30 mouse cellular contexts compared by ENCODE assay signal in genomic region chr4:94533205-94533604, GRCm38 (mm10). TPM values are rescaled to one million over a fixed set of nuclear protein-coding genes. Genes with fewer than 3 reads are reported as not detected.
"Had no signal": no experiment of that assay in that cellular context is flagged by ENCODE, and none has a peak within 500 bp of the region (broad histone marks: within the 10 kb centered on the region; RNA-seq: fewer than 3 reads in every experiment).

No protein-coding gene starts in this region.

- H3K4me1 ChIP-seq: limb, embryonic 10.5 days; limb, embryonic 13.5 days; liver, embryonic 13.5 days; midbrain, embryonic 10.5 days; midbrain, embryonic 13.5 days; neural tube, embryonic 13.5 days; stomach, embryonic 15.5 days had no signal

- H3K27ac ChIP-seq: kidney, postnatal 0 days; layer of hippocampus, adult 2 months; limb, embryonic 10.5 days; limb, embryonic 13.5 days; liver, embryonic 13.5 days; midbrain, embryonic 10.5 days; midbrain, embryonic 13.5 days; neural tube, embryonic 13.5 days; stomach, embryonic 15.5 days had no signal

- DNase-seq: kidney, adult 9 months; kidney, postnatal 25 days; layer of hippocampus, adult 9-11 months; liver, embryonic 13.5 days; lung, adult 2 months; lung, postnatal 36 days; retina, postnatal 1 day; right cerebral cortex, postnatal 25 days; spleen, adult 18-20 months; thymus, postnatal 25 days had no signal

- ATAC-seq: lung, postnatal 0 days; midbrain, embryonic 13.5 days; midbrain, embryonic 16.5 days had no signal

- H3K4me3 ChIP-seq: layer of hippocampus, adult 2 months; limb, embryonic 10.5 days; limb, embryonic 13.5 days; liver, embryonic 13.5 days; midbrain, embryonic 10.5 days; midbrain, embryonic 13.5 days; myocyte; neural tube, embryonic 13.5 days; stomach, embryonic 15.5 days had no signal

- H3K4me2 ChIP-seq: limb, embryonic 13.5 days; liver, embryonic 13.5 days; midbrain, embryonic 13.5 days; neural tube, embryonic 13.5 days; stomach, embryonic 15.5 days had no signal

- H3K9ac ChIP-seq: limb, embryonic 13.5 days; liver, embryonic 13.5 days; midbrain, embryonic 13.5 days; neural tube, embryonic 13.5 days; stomach, embryonic 15.5 days had no signal

- H3K27me3 ChIP-seq: limb, embryonic 13.5 days; liver, embryonic 13.5 days; megakaryocyte, embryonic 14.5 days; midbrain, embryonic 13.5 days; neural tube, embryonic 13.5 days; stomach, embryonic 15.5 days had no signal

- H3K9me3 ChIP-seq: limb, embryonic 10.5 days; limb, embryonic 13.5 days; liver, embryonic 13.5 days; megakaryocyte, embryonic 14.5 days; midbrain, embryonic 10.5 days; midbrain, embryonic 13.5 days; neural tube, embryonic 13.5 days; stomach, embryonic 15.5 days had no signal

- H3K36me3 ChIP-seq: stomach, embryonic 15.5 days had no signal

RNA-seq across cellular contexts. Expression of gene Gm10306, which starts 23.1 kb away (rescaled TPM):
- total RNA-seq: layer of hippocampus, adult 2 months; layer of hippocampus, postnatal 25 days; left cerebral cortex, adult 18-20 months; left cerebral cortex, postnatal 25 days; liver, adult 2 months; monocyte, adult 5-6 weeks; neutrophil, adult 5-6 weeks had no signal
- polyA plus RNA-seq: large intestine, adult 2 months; limb, embryonic 10.5 days; limb, embryonic 13.5 days; liver, adult 2 months; liver, embryonic 16.5 days; lung, adult 2 months; midbrain, embryonic 10.5 days; midbrain, embryonic 13.5 days; midbrain, embryonic 16.5 days; myocyte; stomach, embryonic 15.5 days had no signal
